Mouse (Mus musculus) layer of hippocampus, adult 2 months (tissue): ENCODE data around the gene Cntnap4. TPM values are rescaled to one million over a fixed set of nuclear protein-coding genes. Genes with fewer than 3 reads are reported as not detected.
"Not testable (repeated sequence)": the region's sequence is repeated elsewhere in the genome, so short reads cannot be mapped to it uniquely, and the experiment has no call there.

Experiments used
- DNase-seq, 2 experiments: peaks; one replicate each; pipeline ENCODE4 v3.0.0; 2022; ENCODE audit warnings: low spot score in 2 of 2
- H3K27ac ChIP-seq: fragments of 200-600 bp; 2 replicates; pipeline ENCODE4 v1.8.1; 2022
- H3K4me3 ChIP-seq: fragments of 200-600 bp; 2 replicates; pipeline ENCODE4 v1.8.1; 2022; ENCODE audit warnings: mild to moderate bottlenecking
- CTCF ChIP-seq: fragments of 200-600 bp; conservative IDR thresholded peaks from 2 replicates; pipeline ENCODE4 v1.8.1; 2022; ENCODE audit warnings: antibody characterized with exemption, mild to moderate bottlenecking, moderate library complexity
- total RNA-seq, 2 experiments: library from RNA; stranded (reverse); gene quantifications; 2 replicates each; pipeline ENCODE4 v1.2.3; 2021

Gene Cntnap4
- total RNA-seq, 2 experiments from 2014 or later, result 16.2 to 18.2 TPM

- TF ChIP-seq CTCF, result no peak
- Histone ChIP-seq H3K4me3 (no peak overlapping the region), H3K27ac (no peak overlapping the region)
- DNase-seq, result no peak
Observed at GRCm38 (mm10) chr8:112747296-112747695, 177.5 kb downstream of the Cntnap4 start.

GRCm38 (mm10) chr8:112755171-112755570, 185.3 kb downstream of the Cntnap4 start:
- TF ChIP-seq CTCF, result no peak
- Histone ChIP-seq H3K4me3 (no peak overlapping the region), H3K27ac (no peak overlapping the region)
- DNase-seq, result no peak

GRCm38 (mm10) chr8:112803058-112803457, 233.2 kb downstream of the Cntnap4 start:
- no peak for TF ChIP-seq CTCF
- DNase-seq, result no peak
- H3K27ac ChIP-seq, result no peak overlapping the region
- H3K4me3 ChIP-seq, result no peak overlapping the region

- Histone ChIP-seq H3K4me3 (no peak overlapping the region), H3K27ac (peak overlapping the region; percentile 63; the same call in 1 of the 2 replicates)
- peak in 1 of 2 experiments; percentile 58 for DNase-seq
- TF ChIP-seq CTCF, result no peak
Observed at GRCm38 (mm10) chr8:112809382-112809781, 239.5 kb downstream of the Cntnap4 start.

- DNase-seq, result no peak
- no peak overlapping the region for H3K4me3 ChIP-seq
- H3K27ac ChIP-seq, result no peak overlapping the region
- TF ChIP-seq CTCF, result no peak
Observed at GRCm38 (mm10) chr8:112841057-112841456, 271.2 kb downstream of the Cntnap4 start.

GRCm38 (mm10) chr8:112849541-112849940, 279.7 kb downstream of the Cntnap4 start:
- DNase-seq, H3K4me3 ChIP-seq, H3K27ac ChIP-seq: not testable (repeated sequence)

- Histone ChIP-seq H3K4me3 (no peak overlapping the region; the same call in 1 of the 2 replicates), H3K27ac (no peak overlapping the region)
- no peak for TF ChIP-seq CTCF
- DNase-seq, result peak; percentile 84 to 86
Observed at GRCm38 (mm10) chr8:112906458-112907112, 336.7 kb downstream of the Cntnap4 start.

GRCm38 (mm10) chr8:112909527-112909926, 339.7 kb downstream of the Cntnap4 start:
- Histone ChIP-seq H3K27ac (no peak overlapping the region), H3K4me3 (no peak overlapping the region)
- DNase-seq, result no peak
- peak; percentile 65 for TF ChIP-seq CTCF

GRCm38 (mm10) chr8:112911422-112911821, 341.6 kb downstream of the Cntnap4 start:
- no peak for TF ChIP-seq CTCF
- Histone ChIP-seq H3K27ac (no peak overlapping the region), H3K4me3 (no peak overlapping the region)
- DNase-seq, result no peak

- peak in 1 of 2 experiments; percentile 22 for DNase-seq
- TF ChIP-seq CTCF, result no peak
- peak overlapping the region; percentile 61; the same call in 1 of the 2 replicates for H3K27ac ChIP-seq
- no peak overlapping the region for H3K4me3 ChIP-seq
Observed at GRCm38 (mm10) chr8:112922151-112922550, 352.3 kb downstream of the Cntnap4 start.

GRCm38 (mm10) chr8:112922789-112923188, 352.9 kb downstream of the Cntnap4 start:
- DNase-seq, result no peak
- no peak for TF ChIP-seq CTCF
- no peak overlapping the region for H3K27ac ChIP-seq
- H3K4me3 ChIP-seq, result no peak overlapping the region
